Mouse (Mus musculus) lung, postnatal 0 days (tissue): ENCODE measurements around the gene Soga1. TPM values are rescaled to one million over a fixed set of nuclear protein-coding genes. Genes with fewer than 3 reads are reported as not detected.

Source experiments
- ATAC-seq: fragments of 200-750 bp; cut with Nextera tagmentation; 2 replicates; pipeline ENCODE4 v1.8.0; 2017; ENCODE audit warnings: moderate library complexity
- DNase-seq: peaks from one replicate; pipeline ENCODE4 v3.0.0-alpha.2; 2016; ENCODE audit warnings: low spot score
- H3K27ac ChIP-seq: fragments of 300-500 bp; sonication (generic); 2 replicates; pipeline ENCODE4 v1.5.1; 2014; ENCODE audit warnings: antibody characterized with exemption, mild to moderate bottlenecking, low read length, mixed read lengths
- H3K27me3 ChIP-seq: fragments of 300-500 bp; sonication (generic); replicated peaks from 2 replicates; pipeline ENCODE4 v1.6.1; 2014; ENCODE audit warnings: low read length, mixed read lengths; ENCODE audit not compliant: insufficient read depth
- H3K36me3 ChIP-seq: fragments of 300-500 bp; sonication (generic); 2 replicates; pipeline ENCODE4 v1.6.1; 2014; ENCODE audit warnings: low read length, mixed read lengths; ENCODE audit not compliant: insufficient read depth
- H3K4me1 ChIP-seq: fragments of 300-500 bp; sonication (generic); 2 replicates; pipeline ENCODE4 v1.6.1; 2014; ENCODE audit warnings: antibody characterized with exemption, low read depth, low read length, mixed read lengths; ENCODE audit not compliant: insufficient read depth
- H3K4me2 ChIP-seq: fragments of 300-500 bp; sonication (generic); replicated peaks from 2 replicates; pipeline ENCODE4 v1.6.1; 2014; ENCODE audit warnings: low read depth, mild to moderate bottlenecking, low read length, moderate library complexity, mixed read lengths
- H3K4me3 ChIP-seq: fragments of 300-500 bp; sonication (generic); 2 replicates; pipeline ENCODE4 v1.5.1; 2014; ENCODE audit warnings: low read depth, low read length
- H3K9ac ChIP-seq: fragments of 300-500 bp; sonication (generic); replicated peaks from 2 replicates; pipeline ENCODE4 v1.6.1; 2014; ENCODE audit warnings: low read depth, mild to moderate bottlenecking
- H3K9me3 ChIP-seq: fragments of 300-500 bp; sonication (generic); 2 replicates; pipeline ENCODE4 v1.6.1; 2016; ENCODE audit warnings: low read length, mixed read lengths
- CTCF ChIP-seq: IDR thresholded peaks from 2 replicates; pipeline ENCODE4 v1.5.1; 2016; ENCODE audit warnings: antibody characterized with exemption, mild to moderate bottlenecking
- EP300 ChIP-seq: IDR thresholded peaks from 2 replicates; pipeline ENCODE4 v1.6.1; 2016; ENCODE audit warnings: antibody characterized with exemption, mild to moderate bottlenecking, control low read depth
- WGBS: fragments of 180-500 bp; shearing (Covaris S2); extraction: QIAGEN DNeasy Blood & Tissue Kit; methylation state at CpG from one replicate; pipeline ENCODE4 v1.1.7; 2014; 5-methylcytosine and 5-hydroxymethylcytosine counted together
- polyA plus RNA-seq: library from polyadenylated mRNA; unstranded; fragments of >200 nt; fragmentation: Nextera tagmentation; extraction: Ambion mirVana; gene quantifications from 2 replicates; pipeline ENCODE4 v1.2.1, GENCODE M21; 2015

Soga1 gene
- polyA plus RNA-seq, 1 experiment from 2014 or later, result 2.5 TPM

GRCm38 (mm10) chr2:156968501-156968900 lies 110.6 kb downstream of the Soga1 start:
- ATAC-seq, result no peak
- H3K9ac ChIP-seq, result no peak overlapping the region
- no peak overlapping the region for H3K4me2 ChIP-seq
- no peak for DNase-seq
- H3K4me3 ChIP-seq, result no peak overlapping the region
- H3K4me1 ChIP-seq, result no peaks in the 10 kb centered on the region
- H3K9me3 ChIP-seq, result no peaks in the 10 kb centered on the region
- H3K27ac ChIP-seq, result no peak overlapping the region
- TF ChIP-seq CTCF (no peak), EP300 (no peak)
- H3K27me3 ChIP-seq, result no peaks in the 10 kb centered on the region
- no peaks in the 10 kb centered on the region for H3K36me3 ChIP-seq
- 76% methylated on average over 4 of the region's 4 CpGs for WGBS

DNA sequence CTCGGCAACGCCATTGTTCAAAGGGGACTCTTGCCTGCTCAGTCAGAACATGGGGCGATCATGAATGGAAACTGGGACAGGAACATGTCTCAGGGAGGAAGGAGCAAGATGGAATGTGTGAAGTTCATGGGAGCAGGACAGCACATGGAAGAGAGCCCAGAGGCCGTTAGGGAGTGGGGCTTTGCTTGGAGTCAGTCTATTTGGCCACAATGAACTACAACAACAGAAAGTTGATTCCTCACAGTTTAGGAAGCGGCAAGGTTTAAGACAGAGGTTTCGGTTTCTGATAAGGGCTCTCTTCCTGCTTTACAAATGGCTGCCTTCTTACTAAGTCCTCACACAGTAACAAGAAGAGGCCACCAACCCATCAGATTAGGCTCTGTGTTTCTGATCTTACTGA lies 111.7 kb downstream of the Soga1 start:
- no peaks in the 10 kb centered on the region for H3K4me1 ChIP-seq
- H3K36me3 ChIP-seq, result no peaks in the 10 kb centered on the region
- H3K27me3 ChIP-seq, result no peaks in the 10 kb centered on the region
- 72% methylated on average over 6 of the region's 6 CpGs for WGBS
- ATAC-seq, result no peak
- TF ChIP-seq EP300 (no peak), CTCF (no peak)
- H3K4me3 ChIP-seq, result no peak overlapping the region
- no peak overlapping the region for H3K27ac ChIP-seq
- H3K9me3 ChIP-seq, result no peaks in the 10 kb centered on the region
- H3K4me2 ChIP-seq, result no peak overlapping the region
- peak; percentile 41 for DNase-seq
- no peak overlapping the region for H3K9ac ChIP-seq

Other genes starting within 250 kb of the Soga1 start
- 13.7 and 15.1 TPM in 2 replicates for gene Tgif2, start 239.2 kb downstream of the Soga1 start, polyA plus RNA-seq
- gene 4930518I15Rik, start 221.3 kb downstream of the Soga1 start, polyA plus RNA-seq, result 4.1 and 5.5 TPM in 2 replicates
- gene Rab5if, start 216.1 kb downstream of the Soga1 start, polyA plus RNA-seq, result 271 and 290 TPM in 2 replicates
- gene Sla2, start 192.1 kb downstream of the Soga1 start, polyA plus RNA-seq, result 0.49 and 0.65 TPM in 2 replicates
- gene Ndrg3, start 87.2 kb downstream of the Soga1 start, polyA plus RNA-seq, result 22.8 and 25.4 TPM in 2 replicates
- gene Dsn1, start 72.1 kb downstream of the Soga1 start, polyA plus RNA-seq, result 7.2 and 9.5 TPM in 2 replicates
- gene Tldc2, start 7.8 kb upstream of the Soga1 start, polyA plus RNA-seq, result not detected in 2 replicates
- 103 and 110 TPM in 2 replicates for gene Samhd1, start 56.0 kb upstream of the Soga1 start, polyA plus RNA-seq
- gene Rbl1, start 125.3 kb upstream of the Soga1 start, polyA plus RNA-seq, result 5.7 and 7.5 TPM in 2 replicates
- gene Rpn2, start 199.8 kb upstream of the Soga1 start, polyA plus RNA-seq, result 163 and 168 TPM in 2 replicates
- gene Mroh8, start 200.3 kb upstream of the Soga1 start, polyA plus RNA-seq, result 0.23 and 0.25 TPM in 2 replicates